Mouse (Mus musculus) brain, embryonic 14.5 days (tissue): ENCODE measurements at regions not wholly inside any gene's neighbourhood (a gene's known extent, or its start where the extent isn't known, plus 50 kb on each side); places are given as distances from the start of the nearest gene placed in this dataset.

Source experiments
- CTCF ChIP-seq: fragments of 200-500 bp; IDR thresholded peaks from 2 replicates; pipeline ENCODE4 v1.5.1; 2012; ENCODE audit warnings: inconsistent platforms, mild to moderate bottlenecking, moderate library complexity, borderline replicate concordance; ENCODE audit not compliant: insufficient read depth, insufficient read length; ENCODE audit errors: extremely low read depth
- POLR2A ChIP-seq: fragments of 200-500 bp; IDR thresholded peaks from 2 replicates; pipeline ENCODE4 v1.6.1; 2012; ENCODE audit warnings: mild to moderate bottlenecking, inconsistent platforms, borderline replicate concordance; ENCODE audit not compliant: poor library complexity, insufficient read depth, insufficient read length, severe bottlenecking; ENCODE audit errors: extremely low read depth

GRCm38 (mm10) chr9:27640611-27641010 lies 150.0 kb upstream of the Opcml start:
- no peak for TF ChIP-seq POLR2A
- TF ChIP-seq CTCF, result no peak
